Mouse (Mus musculus): ENCODE data around the gene Kalrn. TPM values are rescaled to one million over a fixed set of nuclear protein-coding genes. Genes with fewer than 3 reads are reported as not detected.
A peak's percentile ranks its signal among the peaks of the same experiment; 100 is the strongest.

The Kalrn gene
- polyA plus RNA-seq, 1 experiment from 2014 or later: 16.6 TPM

- peak overlapping the region; percentile 50; the same call in 1 of the 2 replicates for H3K27ac ChIP-seq
- no peaks in the 10 kb centered on the region for H3K9me3 ChIP-seq
- H3K36me3 ChIP-seq: peaks cover 28% of the 10 kb centered on the region
- peaks cover 40% of the 10 kb centered on the region for H3K4me1 ChIP-seq (replicated peaks)
- WGBS: 40% methylated on average over 6 of the region's 6 CpGs
- DNase-seq (ENCODE audit: low spot score): no peak
- no peak overlapping the region for H3K4me3 ChIP-seq
- H3K27me3 ChIP-seq (ENCODE audit: insufficient read depth, poor library complexity, severe bottlenecking): no peaks in the 10 kb centered on the region
Observed at GRCm38 (mm10) chr16:34352747-34353146, 220.6 kb downstream of the Kalrn start.

- no peak for DNase-seq (ENCODE audit: low spot score)
- Histone ChIP-seq H3K27ac (no peak overlapping the region), H3K27me3 (ENCODE audit: insufficient read depth, poor library complexity, severe bottlenecking) (no peaks in the 10 kb centered on the region), H3K4me1 (replicated peaks) (peaks cover 43% of the 10 kb centered on the region), H3K36me3 (peaks cover 19% of the 10 kb centered on the region), H3K4me3 (no peak overlapping the region), H3K9me3 (no peaks in the 10 kb centered on the region)
- 88% methylated on average over 7 of the region's 7 CpGs for WGBS
Observed at GRCm38 (mm10) chr16:34351575-34352150, 221.7 kb downstream of the Kalrn start.

- Histone ChIP-seq H3K9me3 (no peaks in the 10 kb centered on the region), H3K36me3 (0 out of 2 replicates have a peak, but pooled peaks cover 6% of the 10 kb centered on the region), H3K27me3 (ENCODE audit: insufficient read depth, poor library complexity, severe bottlenecking) (no peaks in the 10 kb centered on the region), H3K4me3 (no peak overlapping the region), H3K4me1 (replicated peaks) (peaks cover 45% of the 10 kb centered on the region), H3K27ac (peak overlapping the region; percentile 47; the same call in 1 of the 2 replicates)
- no peak for DNase-seq (ENCODE audit: low spot score)
- 56% methylated on average over 10 of the region's 10 CpGs for WGBS
Observed at GRCm38 (mm10) chr16:34347574-34347973, 225.8 kb downstream of the Kalrn start.

- Histone ChIP-seq H3K27ac (no peak overlapping the region), H3K36me3 (0 out of 2 replicates have a peak, but pooled peaks cover 6% of the 10 kb centered on the region), H3K4me1 (replicated peaks) (peaks cover 28% of the 10 kb centered on the region), H3K27me3 (ENCODE audit: insufficient read depth, poor library complexity, severe bottlenecking) (no peaks in the 10 kb centered on the region), H3K9me3 (no peaks in the 10 kb centered on the region), H3K4me3 (no peak overlapping the region)
- DNase-seq (ENCODE audit: low spot score): no peak
- 90% methylated on average over 8 of the region's 8 CpGs for WGBS
Observed at GRCm38 (mm10) chr16:34344895-34345876, 228.1 kb downstream of the Kalrn start.

GRCm38 (mm10) chr16:34343968-34344367, 229.4 kb downstream of the Kalrn start:
- no peaks in the 10 kb centered on the region for H3K36me3 ChIP-seq
- 61% methylated on average over 1 of the region's 1 CpGs for WGBS
- no peak overlapping the region for H3K4me3 ChIP-seq
- H3K27ac ChIP-seq: no peak overlapping the region
- peak; percentile 16 for DNase-seq (ENCODE audit: low spot score)
- no peaks in the 10 kb centered on the region for H3K27me3 ChIP-seq (ENCODE audit: insufficient read depth, poor library complexity, severe bottlenecking)
- peaks cover 26% of the 10 kb centered on the region for H3K4me1 ChIP-seq (replicated peaks)
- H3K9me3 ChIP-seq: no peaks in the 10 kb centered on the region

GRCm38 (mm10) chr16:34343161-34343560, 230.2 kb downstream of the Kalrn start:
- no peak for DNase-seq (ENCODE audit: low spot score)
- Histone ChIP-seq H3K4me1 (replicated peaks) (peaks cover 22% of the 10 kb centered on the region), H3K27me3 (ENCODE audit: insufficient read depth, poor library complexity, severe bottlenecking) (no peaks in the 10 kb centered on the region), H3K4me3 (no peak overlapping the region), H3K36me3 (no peaks in the 10 kb centered on the region), H3K27ac (no peak overlapping the region), H3K9me3 (no peaks in the 10 kb centered on the region)
- 91% methylated on average over 4 of the region's 4 CpGs for WGBS

- WGBS: 78% methylated on average over 7 of the region's 7 CpGs
Observed at GRCm38 (mm10) chr16:34342369-34343160, 230.8 kb downstream of the Kalrn start.

GRCm38 (mm10) chr16:34334919-34335318, 238.4 kb downstream of the Kalrn start:
- Histone ChIP-seq H3K4me1 (replicated peaks) (peaks cover 41% of the 10 kb centered on the region), H3K36me3 (peaks cover 10% of the 10 kb centered on the region), H3K9me3 (no peaks in the 10 kb centered on the region), H3K4me3 (no peak overlapping the region), H3K27me3 (ENCODE audit: insufficient read depth, poor library complexity, severe bottlenecking) (no peaks in the 10 kb centered on the region), H3K27ac (no peak overlapping the region)
- WGBS: 78% methylated on average over 4 of the region's 4 CpGs
- no peak for DNase-seq (ENCODE audit: low spot score)

More at GRCm38 (mm10) chr16:34342369-34343160, 230.8 kb downstream of the Kalrn start:
- no peak for DNase-seq (ENCODE audit: low spot score)
- Histone ChIP-seq H3K4me3 (no peak overlapping the region), H3K36me3 (no peaks in the 10 kb centered on the region), H3K4me1 (replicated peaks) (peaks cover 16% of the 10 kb centered on the region), H3K27me3 (ENCODE audit: insufficient read depth, poor library complexity, severe bottlenecking) (no peaks in the 10 kb centered on the region), H3K27ac (no peak overlapping the region; the same call in 1 of the 2 replicates), H3K9me3 (no peaks in the 10 kb centered on the region)

- peak; percentile 12 for DNase-seq (ENCODE audit: low spot score)
Observed at GRCm38 (mm10) chr16:34331630-34332029, 241.7 kb downstream of the Kalrn start.

GRCm38 (mm10) chr16:34329876-34330275, 243.5 kb downstream of the Kalrn start:
- no peak overlapping the region for H3K27ac ChIP-seq

More at GRCm38 (mm10) chr16:34331630-34332029, 241.7 kb downstream of the Kalrn start:
- Histone ChIP-seq H3K9me3 (no peaks in the 10 kb centered on the region), H3K27ac (peak overlapping the region; percentile 66), H3K4me3 (no peak overlapping the region), H3K4me1 (replicated peaks) (peaks cover 46% of the 10 kb centered on the region), H3K36me3 (peaks cover 13% of the 10 kb centered on the region), H3K27me3 (ENCODE audit: insufficient read depth, poor library complexity, severe bottlenecking) (no peaks in the 10 kb centered on the region)
- WGBS: 27% methylated on average over 5 of the region's 5 CpGs

GRCm38 (mm10) chr16:34329431-34329873, 243.9 kb downstream of the Kalrn start:
- Histone ChIP-seq H3K36me3 (peaks cover 22% of the 10 kb centered on the region), H3K27ac (no peak overlapping the region), H3K4me3 (no peak overlapping the region), H3K27me3 (ENCODE audit: insufficient read depth, poor library complexity, severe bottlenecking) (no peaks in the 10 kb centered on the region), H3K4me1 (replicated peaks) (peaks cover 41% of the 10 kb centered on the region), H3K9me3 (no peaks in the 10 kb centered on the region)
- no peak for DNase-seq (ENCODE audit: low spot score)
- 79% methylated on average over 12 of the region's 12 CpGs for WGBS

More at GRCm38 (mm10) chr16:34329876-34330275, 243.5 kb downstream of the Kalrn start:
- no peak overlapping the region for H3K4me3 ChIP-seq
- DNase-seq (ENCODE audit: low spot score): no peak
- peaks cover 44% of the 10 kb centered on the region for H3K4me1 ChIP-seq (replicated peaks)
- WGBS: 81% methylated on average over 9 of the region's 9 CpGs
- no peaks in the 10 kb centered on the region for H3K9me3 ChIP-seq
- H3K36me3 ChIP-seq: peaks cover 22% of the 10 kb centered on the region
- H3K27me3 ChIP-seq (ENCODE audit: insufficient read depth, poor library complexity, severe bottlenecking): no peaks in the 10 kb centered on the region

- H3K9me3 ChIP-seq: no peaks in the 10 kb centered on the region
- 84% methylated on average over 5 of the region's 5 CpGs for WGBS
Observed at GRCm38 (mm10) chr16:34327890-34328289, 245.4 kb downstream of the Kalrn start.

More at GRCm38 (mm10) chr16:34327890-34328289, 245.4 kb downstream of the Kalrn start:
- Histone ChIP-seq H3K36me3 (peaks cover 22% of the 10 kb centered on the region), H3K4me1 (replicated peaks) (peaks cover 36% of the 10 kb centered on the region), H3K27me3 (ENCODE audit: insufficient read depth, poor library complexity, severe bottlenecking) (no peaks in the 10 kb centered on the region), H3K27ac (no peak overlapping the region), H3K4me3 (no peak overlapping the region)
- no peak for DNase-seq (ENCODE audit: low spot score)
